Mouse (Mus musculus) duodenum, adult 2 months (tissue): ENCODE measurements around the gene Hebp1. TPM values are rescaled to one million over a fixed set of nuclear protein-coding genes. Genes with fewer than 3 reads are reported as not detected.

Experiments
- polyA plus RNA-seq: library from polyadenylated mRNA; depleted of rRNA; stranded (reverse); fragments of >200 nt; gene quantifications from 2 replicates; pipeline ENCODE4 v1.2.3, GENCODE M21; 2012; ENCODE audit warnings: low replicate concordance; rRNA removed

Hebp1 gene
- 2.8 and 4.6 TPM in 2 replicates for polyA plus RNA-seq

DNA sequence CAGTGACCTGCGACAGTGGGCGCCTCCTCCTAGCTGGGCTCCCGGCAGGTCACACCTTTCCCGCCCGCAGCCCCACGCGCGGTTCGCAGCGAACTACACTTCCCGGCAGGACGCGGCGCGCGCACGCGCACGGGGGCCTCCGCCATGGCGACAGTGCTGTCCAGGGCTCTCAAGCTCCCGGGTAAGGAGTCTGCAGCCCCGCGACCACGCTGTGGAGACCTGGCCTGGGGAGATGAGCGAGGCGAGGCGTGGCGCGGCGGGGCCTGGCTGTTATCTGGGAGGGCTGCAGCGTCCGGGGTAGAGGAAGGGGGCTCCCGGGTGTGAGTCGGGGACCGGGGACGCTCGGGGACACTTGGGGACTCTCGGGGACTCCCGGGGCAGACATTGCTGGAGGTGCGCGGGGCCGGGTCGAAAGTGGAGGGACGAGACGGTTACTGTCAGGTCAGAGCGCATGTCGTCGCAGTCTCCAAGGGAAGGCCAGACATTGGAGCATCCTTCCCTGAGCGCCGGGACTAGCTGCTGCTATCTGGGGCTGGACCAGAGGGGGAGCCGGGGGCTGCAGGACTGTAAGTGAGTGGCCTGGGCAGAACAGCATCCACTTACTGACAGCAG, at the start of gene Hebp1, which contains the start of gene Fam234b:
Gene Hebp1, minus strand, starts transcription at position 102 of the 612 bp plus-strand sequence.
Gene Fam234b, plus strand, starts transcription at position 57 of the 612 bp plus-strand sequence.

DNA sequence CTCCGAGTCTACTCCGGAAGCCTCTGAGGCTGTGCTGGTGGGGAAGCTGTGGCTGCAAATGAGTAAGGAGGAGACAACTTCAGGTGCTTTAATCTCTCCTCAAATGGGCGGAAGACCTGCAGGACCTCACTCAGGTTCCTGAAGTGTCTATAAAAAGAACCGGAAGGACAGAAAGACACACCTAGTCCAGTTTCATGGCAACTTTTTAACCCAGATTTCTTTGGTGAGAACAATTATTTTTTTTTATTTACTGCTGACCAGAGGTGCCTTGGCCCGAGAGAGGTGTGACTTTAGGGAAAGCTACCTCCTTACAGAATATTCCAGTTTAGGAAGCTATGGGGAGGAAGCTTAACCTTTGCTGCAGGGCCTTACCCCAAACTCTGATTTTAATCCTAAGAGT, 79.6 kb downstream of the Hebp1 start, which contains the start of gene Gprc5d:
Gene Gprc5d, minus strand, starts transcription at position 101 of the 400 bp plus-strand sequence.

Other genes with a start within 250 kb of the Hebp1 start
- 0.34 and 0.62 TPM in 2 replicates for gene Apold1, start 216.3 kb downstream of the Hebp1 start, polyA plus RNA-seq
- 14.3 and 16.9 TPM in 2 replicates for gene Ddx47, start 186.4 kb downstream of the Hebp1 start, polyA plus RNA-seq
- gene Gprc5a, start 132.4 kb downstream of the Hebp1 start, polyA plus RNA-seq: 7.7 and 34.6 TPM in 2 replicates
- gene Gprc5d, start 79.7 kb downstream of the Hebp1 start, polyA plus RNA-seq: 0.18 TPM in 1 of 2 replicates, not detected in the other
- gene Fam234b, start within 50 bp of the Hebp1 start, polyA plus RNA-seq: 23.8 and 28.2 TPM in 2 replicates
- gene Gsg1, start 56.3 kb upstream of the Hebp1 start, polyA plus RNA-seq: 0.96 and 1.9 TPM in 2 replicates
- gene Pbp2, start 112.4 kb upstream of the Hebp1 start, polyA plus RNA-seq: not detected in 2 replicates
- 42.4 and 65.7 TPM in 2 replicates for gene Emp1, start 164.5 kb upstream of the Hebp1 start, polyA plus RNA-seq